Mouse (Mus musculus): ENCODE measurements around the gene C87436. TPM values are rescaled to one million over a fixed set of nuclear protein-coding genes. Genes with fewer than 3 reads are reported as not detected.

Gene C87436
- polyA plus RNA-seq, 1 experiment from 2014 or later: 25.5 TPM

DNA sequence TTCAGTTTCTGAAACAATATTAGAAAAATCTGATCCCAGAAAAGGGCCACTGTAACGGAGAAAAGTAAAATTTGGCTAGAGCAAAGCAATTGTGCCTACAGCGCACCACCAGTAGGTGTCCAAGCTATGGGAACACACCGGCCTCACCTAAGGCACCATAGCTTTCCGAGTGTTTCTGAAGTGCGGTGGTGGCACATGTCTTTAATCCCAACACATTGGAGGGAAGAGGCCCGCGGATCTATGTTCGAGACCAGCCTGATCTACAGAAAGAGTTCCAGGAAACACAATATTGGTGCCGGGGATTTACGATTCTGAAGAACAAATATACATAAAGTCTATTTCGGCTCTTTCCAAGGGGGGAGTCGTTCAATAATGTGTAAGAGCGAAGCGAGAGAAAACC lies 463 bp upstream of the C87436 start:
- peaks cover 52% of the 10 kb centered on the region for H3K36me3 ChIP-seq
- peak overlapping the region; percentile 84 for H3K9ac ChIP-seq
- ATAC-seq (replicated peaks; ENCODE audit: low FRiP score): peak; percentile 68
- H3K27me3 ChIP-seq: no peaks in the 10 kb centered on the region
- peak overlapping the region; percentile 82 for H3K4me3 ChIP-seq (replicated peaks)
- H3K4me2 ChIP-seq: peak overlapping the region; percentile 82
- 2% methylated on average over 14 of the region's 14 CpGs for WGBS
- H3K27ac ChIP-seq: peak overlapping the region; percentile 97
- no peaks in the 10 kb centered on the region for H3K9me3 ChIP-seq (replicated peaks)
- peaks cover 10% of the 10 kb centered on the region for H3K4me1 ChIP-seq

DNA sequence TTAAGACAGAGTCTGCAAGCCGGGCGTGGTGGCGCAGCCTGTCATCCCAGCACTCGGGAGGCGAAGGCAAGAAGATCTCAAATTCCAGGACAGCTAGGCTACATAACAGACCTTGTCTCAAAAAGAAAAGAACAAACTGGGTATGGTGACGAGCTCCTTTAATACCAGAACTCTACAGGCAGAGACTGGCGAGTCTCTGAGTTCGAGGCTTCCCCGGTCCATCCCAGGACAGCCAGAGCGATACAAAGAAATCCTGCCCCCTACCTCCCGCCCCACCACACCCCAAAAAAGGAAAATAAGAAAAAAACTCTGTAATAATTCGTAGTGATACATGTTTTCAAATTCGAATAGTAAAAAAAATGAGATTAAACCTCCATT lies 934 bp downstream of the C87436 start:
- H3K27me3 ChIP-seq: no peaks in the 10 kb centered on the region
- peak overlapping the region; percentile 82 for H3K4me3 ChIP-seq (replicated peaks)
- WGBS: 4% methylated on average over 13 of the region's 13 CpGs
- peak overlapping the region; percentile 84 for H3K9ac ChIP-seq
- peaks cover 10% of the 10 kb centered on the region for H3K4me1 ChIP-seq
- H3K4me2 ChIP-seq: peak overlapping the region; percentile 82
- no peaks in the 10 kb centered on the region for H3K9me3 ChIP-seq (replicated peaks)
- peak overlapping the region; percentile 97 for H3K27ac ChIP-seq
- ATAC-seq (replicated peaks; ENCODE audit: low FRiP score): 0 out of 2 replicates have a peak, but pooled peaks have one; percentile 1
- H3K36me3 ChIP-seq: peaks cover 53% of the 10 kb centered on the region

- Histone ChIP-seq H3K27ac (peak overlapping the region; percentile 97; the same call in 1 of the 2 replicates), H3K4me2 (peak overlapping the region; percentile 82), H3K27me3 (no peaks in the 10 kb centered on the region), H3K4me3 (replicated peaks) (peak overlapping the region; percentile 82), H3K9me3 (replicated peaks) (no peaks in the 10 kb centered on the region), H3K36me3 (peaks cover 53% of the 10 kb centered on the region), H3K4me1 (peaks cover 10% of the 10 kb centered on the region), H3K9ac (peak overlapping the region; percentile 84; the same call in 1 of the 2 replicates)
- 89% methylated on average over 1 of the region's 1 CpGs for WGBS
- no peak for ATAC-seq (replicated peaks; ENCODE audit: low FRiP score)
Observed at GRCm38 (mm10) chr6:86439531-86439930, 1.4 kb downstream of the C87436 start.

DNA sequence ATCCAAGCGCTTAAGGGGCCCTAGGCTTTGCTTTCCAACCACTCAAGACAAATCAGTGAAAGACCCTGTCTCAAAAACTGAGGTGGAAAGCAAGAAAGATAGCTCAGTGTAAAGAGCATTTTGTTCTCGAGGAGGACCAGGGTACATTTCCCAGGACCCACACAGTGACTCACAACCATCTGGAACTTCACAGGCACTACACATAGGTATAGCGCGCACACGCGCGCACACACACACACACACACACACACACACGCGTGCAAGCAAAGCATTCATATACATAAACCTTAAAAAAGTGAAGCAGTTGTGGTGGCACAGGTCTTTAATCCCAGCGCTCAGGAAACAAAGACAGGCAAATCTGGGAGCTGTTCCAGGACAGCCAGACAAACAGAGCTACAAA lies 3.4 kb downstream of the C87436 start:
- Histone ChIP-seq H3K4me1 (peaks cover 10% of the 10 kb centered on the region), H3K4me2 (no peak overlapping the region), H3K4me3 (replicated peaks) (no peak overlapping the region), H3K27me3 (no peaks in the 10 kb centered on the region), H3K9me3 (replicated peaks) (no peaks in the 10 kb centered on the region), H3K9ac (no peak overlapping the region), H3K27ac (no peak overlapping the region), H3K36me3 (peaks cover 48% of the 10 kb centered on the region)
- WGBS: 95% methylated on average over 10 of the region's 10 CpGs
- ATAC-seq (replicated peaks; ENCODE audit: low FRiP score): no peak

DNA sequence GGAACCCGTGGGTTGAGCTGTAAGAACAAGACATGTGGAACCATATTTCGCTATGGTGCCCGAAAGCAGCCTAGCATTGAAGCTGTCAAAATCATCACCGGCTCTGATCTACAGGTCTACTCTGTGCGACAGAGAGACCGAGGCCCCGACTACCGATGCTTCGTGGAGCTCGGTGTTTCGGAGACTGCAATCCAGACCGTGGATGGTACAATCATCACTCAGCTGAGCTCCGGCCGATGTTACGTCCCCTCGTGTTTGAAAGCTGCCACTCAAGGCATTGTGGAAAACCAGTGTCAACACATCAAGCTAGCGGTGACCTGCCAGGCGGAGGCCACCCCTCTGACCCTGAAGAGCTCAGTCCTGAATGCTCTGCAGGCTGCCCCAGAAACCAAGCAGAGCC lies 7.4 kb downstream of the C87436 start:
- 94% methylated on average over 18 of the region's 18 CpGs for WGBS
- ATAC-seq (replicated peaks; ENCODE audit: low FRiP score): no peak
- no peak overlapping the region for H3K9ac ChIP-seq
- H3K27me3 ChIP-seq: no peaks in the 10 kb centered on the region
- peaks cover 77% of the 10 kb centered on the region for H3K36me3 ChIP-seq
- H3K4me3 ChIP-seq (replicated peaks): no peak overlapping the region
- H3K27ac ChIP-seq: no peak overlapping the region
- no peaks in the 10 kb centered on the region for H3K4me1 ChIP-seq
- no peak overlapping the region for H3K4me2 ChIP-seq
- no peaks in the 10 kb centered on the region for H3K9me3 ChIP-seq (replicated peaks)

DNA sequence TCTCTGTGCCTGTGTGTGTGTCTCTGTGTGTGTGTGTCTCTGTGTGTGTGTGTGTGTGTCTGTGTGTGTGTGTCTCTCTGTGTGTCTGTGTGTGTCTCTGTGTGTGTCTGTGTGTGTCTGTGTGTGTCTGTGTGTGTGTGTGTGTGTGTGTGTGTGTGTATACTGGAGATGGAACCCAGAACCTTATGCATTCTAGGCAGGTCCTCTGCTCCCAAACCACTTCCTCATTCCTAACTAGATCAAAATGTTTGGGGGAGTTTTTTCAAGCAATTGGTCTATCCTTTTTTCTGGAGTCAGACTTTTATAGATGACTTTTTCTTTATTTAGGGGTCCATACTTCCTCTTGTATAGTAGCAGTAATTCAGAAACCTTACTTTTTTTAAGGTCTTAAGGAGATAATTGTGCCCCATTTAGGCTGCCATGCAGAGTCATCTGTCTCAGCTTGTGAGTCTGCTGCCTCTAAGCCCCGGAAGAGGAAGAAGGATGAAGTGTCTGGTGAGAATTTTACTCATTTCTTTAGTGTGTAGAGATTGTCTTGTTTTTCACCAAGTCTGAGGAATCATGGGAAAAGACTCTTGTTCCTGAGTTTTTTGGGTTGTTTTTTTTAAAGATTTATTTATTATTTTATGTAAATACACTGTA lies 8.9 kb downstream of the C87436 start:
- Histone ChIP-seq H3K4me3 (replicated peaks) (no peak overlapping the region), H3K4me2 (no peak overlapping the region), H3K36me3 (peaks cover 78% of the 10 kb centered on the region), H3K4me1 (no peaks in the 10 kb centered on the region), H3K9me3 (replicated peaks) (no peaks in the 10 kb centered on the region), H3K27ac (no peak overlapping the region), H3K9ac (no peak overlapping the region), H3K27me3 (no peaks in the 10 kb centered on the region)
- no peak for ATAC-seq (replicated peaks; ENCODE audit: low FRiP score)
- WGBS: 91% methylated on average over 1 of the region's 1 CpGs

- H3K4me1 ChIP-seq: no peaks in the 10 kb centered on the region
- no peak for ATAC-seq (replicated peaks; ENCODE audit: low FRiP score)
- 84% methylated on average over 3 of the region's 3 CpGs for WGBS
- H3K9me3 ChIP-seq (replicated peaks): no peaks in the 10 kb centered on the region
- no peaks in the 10 kb centered on the region for H3K27me3 ChIP-seq
- H3K36me3 ChIP-seq: peaks cover 82% of the 10 kb centered on the region
- H3K4me3 ChIP-seq (replicated peaks): no peak overlapping the region
- H3K27ac ChIP-seq: no peak overlapping the region
- no peak overlapping the region for H3K9ac ChIP-seq
- H3K4me2 ChIP-seq: no peak overlapping the region
Observed at GRCm38 (mm10) chr6:86456727-86457126, 18.6 kb downstream of the C87436 start.

DNA sequence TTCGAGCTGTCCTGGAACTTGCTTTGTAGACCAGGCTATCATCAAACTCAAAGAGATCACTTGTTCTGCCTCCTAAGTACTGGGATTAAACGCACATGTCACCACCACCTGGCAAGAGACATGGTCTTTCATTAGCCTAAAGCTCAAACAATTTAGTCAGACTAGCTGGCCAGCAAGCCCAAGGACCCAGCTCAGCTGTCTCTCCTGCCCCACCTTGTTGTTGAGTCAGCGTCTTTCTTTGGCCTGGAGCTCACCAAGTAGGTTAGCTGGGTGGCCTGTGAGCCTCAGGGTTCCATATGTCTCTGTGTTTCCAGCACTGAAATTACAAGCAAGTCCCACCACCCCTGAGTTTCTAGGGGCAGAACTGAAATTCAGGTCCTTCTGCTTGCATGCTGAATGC lies 24.9 kb downstream of the C87436 start:
- WGBS: 91% methylated on average over 3 of the region's 3 CpGs
- H3K9me3 ChIP-seq (replicated peaks): no peaks in the 10 kb centered on the region

DNA sequence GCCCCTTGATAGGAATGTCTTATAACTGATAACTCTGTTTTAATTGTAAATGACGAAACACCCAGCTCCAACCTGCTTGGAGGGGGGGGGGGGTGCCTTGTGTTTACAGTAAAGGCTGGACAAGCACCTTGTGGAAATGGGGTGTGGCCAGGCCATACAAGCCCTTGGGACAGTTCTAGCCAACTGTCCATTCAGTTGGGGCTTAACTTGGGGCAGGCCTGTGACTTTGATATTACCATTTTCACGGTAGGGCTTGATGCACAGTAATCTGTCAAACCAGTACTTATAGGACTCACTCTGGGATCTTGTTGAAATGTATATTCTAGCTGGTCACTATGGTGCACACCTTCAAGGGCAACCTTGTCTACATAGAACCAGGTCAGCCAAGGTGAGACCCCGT lies 33.1 kb downstream of the C87436 start:
- H3K4me2 ChIP-seq: peak overlapping the region; percentile 73
- WGBS: 89% methylated on average over 3 of the region's 3 CpGs
- peak overlapping the region; percentile 93 for H3K27ac ChIP-seq
- H3K4me3 ChIP-seq (replicated peaks): peak overlapping the region; percentile 42
- no peaks in the 10 kb centered on the region for H3K9me3 ChIP-seq (replicated peaks)
- H3K9ac ChIP-seq: peak overlapping the region; percentile 48; the same call in 1 of the 2 replicates
- peaks cover 35% of the 10 kb centered on the region; the same call in 1 of the 2 replicates for H3K36me3 ChIP-seq
- no peak for ATAC-seq (replicated peaks; ENCODE audit: low FRiP score)
- H3K27me3 ChIP-seq: no peaks in the 10 kb centered on the region
- peaks cover 31% of the 10 kb centered on the region for H3K4me1 ChIP-seq

More for the DNA sequence above, 24.9 kb downstream of the C87436 start:
- H3K4me3 ChIP-seq (replicated peaks): no peak overlapping the region
- H3K36me3 ChIP-seq: peaks cover 80% of the 10 kb centered on the region
- H3K4me1 ChIP-seq: no peaks in the 10 kb centered on the region
- no peak for ATAC-seq (replicated peaks; ENCODE audit: low FRiP score)
- no peaks in the 10 kb centered on the region for H3K27me3 ChIP-seq
- no peak overlapping the region for H3K9ac ChIP-seq
- H3K4me2 ChIP-seq: no peak overlapping the region
- H3K27ac ChIP-seq: no peak overlapping the region

DNA sequence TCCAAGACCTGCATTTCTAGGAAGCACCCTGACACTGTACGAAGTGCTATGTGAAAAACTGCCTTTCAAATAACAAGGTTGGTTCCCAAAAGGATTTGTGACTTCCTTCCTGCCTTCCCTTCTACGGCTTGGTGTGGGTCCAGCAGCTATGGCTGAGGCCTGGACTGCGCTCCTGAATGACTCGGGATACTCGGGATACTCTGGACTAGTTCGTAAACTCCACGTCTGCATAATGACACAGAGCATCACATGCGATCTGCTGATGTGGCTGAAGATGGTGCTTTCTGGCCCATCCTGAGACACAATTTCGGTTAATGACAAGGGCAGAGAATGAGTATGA lies 33.6 kb downstream of the C87436 start:
- ATAC-seq (replicated peaks; ENCODE audit: low FRiP score): peak; percentile 27; the same call in 1 of the 2 replicates
- 17% methylated on average over 9 of the region's 9 CpGs for WGBS
- Histone ChIP-seq H3K4me2 (peak overlapping the region; percentile 73), H3K36me3 (peaks cover 33% of the 10 kb centered on the region; the same call in 1 of the 2 replicates), H3K9ac (peak overlapping the region; percentile 48), H3K4me3 (replicated peaks) (peak overlapping the region; percentile 42), H3K9me3 (replicated peaks) (no peaks in the 10 kb centered on the region), H3K27me3 (no peaks in the 10 kb centered on the region), H3K27ac (peak overlapping the region; percentile 93), H3K4me1 (peaks cover 35% of the 10 kb centered on the region)

DNA sequence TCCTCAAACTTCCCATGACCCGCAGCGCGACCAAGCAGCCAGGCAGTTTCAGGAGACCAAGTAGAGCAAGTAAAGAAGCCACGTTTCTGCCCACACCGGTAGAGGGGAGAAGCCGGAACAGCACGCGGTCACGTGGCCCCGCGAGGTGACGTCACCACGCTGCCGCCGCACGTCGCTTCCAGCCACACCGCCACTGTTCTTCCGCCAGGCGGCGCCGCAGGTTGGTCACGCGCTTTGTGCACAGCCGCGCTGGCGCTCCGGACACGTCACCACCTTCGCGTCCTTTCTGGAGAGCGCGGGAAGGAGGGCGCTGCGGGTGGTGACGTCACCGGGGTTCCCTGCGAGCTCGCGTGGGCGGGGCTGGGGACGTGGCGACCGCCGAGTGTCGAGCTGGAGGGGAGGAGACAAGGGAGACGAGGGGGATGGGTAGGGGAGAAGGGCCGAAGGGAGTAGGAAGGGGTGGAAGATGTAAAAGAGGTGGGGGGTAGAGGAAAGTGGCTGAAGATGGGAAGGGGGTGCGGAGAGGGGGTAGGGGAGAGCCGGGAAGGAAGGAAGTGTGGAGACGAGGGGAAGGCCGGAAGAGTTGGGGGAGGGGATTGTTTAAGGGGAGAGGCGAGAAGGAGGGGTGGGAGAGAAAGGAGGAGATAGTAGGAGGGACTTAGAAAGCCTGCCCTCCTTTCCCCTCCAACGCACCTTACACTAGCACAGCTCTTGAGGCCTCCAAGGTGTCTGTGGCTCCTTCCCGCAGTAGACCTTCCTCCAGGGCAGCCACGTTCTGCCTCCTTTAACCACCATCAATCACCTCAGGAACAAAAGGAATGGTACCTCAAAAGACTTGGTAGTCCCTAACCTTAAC lies 34.2 kb downstream of the C87436 start:
- H3K9me3 ChIP-seq (replicated peaks): no peaks in the 10 kb centered on the region
- H3K9ac ChIP-seq: peak overlapping the region; percentile 48
- ATAC-seq (replicated peaks; ENCODE audit: low FRiP score): peak; percentile 96
- H3K27me3 ChIP-seq: no peaks in the 10 kb centered on the region
- peak overlapping the region; percentile 73 for H3K4me2 ChIP-seq
- peaks cover 40% of the 10 kb centered on the region for H3K4me1 ChIP-seq
- peak overlapping the region; percentile 94 for H3K27ac ChIP-seq
- H3K4me3 ChIP-seq (replicated peaks): peak overlapping the region; percentile 42
- H3K36me3 ChIP-seq: peaks cover 28% of the 10 kb centered on the region; the same call in 1 of the 2 replicates
- WGBS: under 1% methylated on average over 56 of the region's 56 CpGs

DNA sequence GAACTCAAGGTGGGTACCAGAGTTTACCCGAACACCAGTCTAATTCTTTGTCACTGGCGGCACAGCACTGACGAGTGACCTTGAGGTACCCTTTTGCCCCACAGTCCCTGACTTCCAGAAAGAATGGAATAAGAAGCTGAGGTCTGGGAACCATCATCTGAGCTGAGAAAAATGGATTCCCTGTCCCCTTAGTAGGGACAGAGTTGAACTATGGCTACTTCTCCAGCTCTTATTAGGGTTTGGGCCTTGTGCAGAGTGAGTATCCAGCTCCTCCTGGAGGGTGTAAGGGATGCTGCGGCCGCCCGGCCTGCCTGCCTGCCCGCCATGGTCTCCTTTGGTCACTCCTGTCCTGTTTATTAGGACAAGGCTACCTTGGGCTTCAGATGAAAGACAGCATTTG lies 34.9 kb downstream of the C87436 start:
- peaks cover 47% of the 10 kb centered on the region for H3K4me1 ChIP-seq
- no peaks in the 10 kb centered on the region for H3K27me3 ChIP-seq
- H3K9me3 ChIP-seq (replicated peaks): no peaks in the 10 kb centered on the region
- H3K9ac ChIP-seq: peak overlapping the region; percentile 44
- peak overlapping the region; percentile 94 for H3K27ac ChIP-seq
- WGBS: 50% methylated on average over 7 of the region's 7 CpGs
- peak overlapping the region; percentile 42 for H3K4me3 ChIP-seq (replicated peaks)
- no peak for ATAC-seq (replicated peaks; ENCODE audit: low FRiP score)
- H3K4me2 ChIP-seq: peak overlapping the region; percentile 73
- H3K36me3 ChIP-seq: peaks cover 20% of the 10 kb centered on the region; the same call in 1 of the 2 replicates

Data from kidney, embryonic 15.5 days (tissue).